Mouse (Mus musculus): Measurements from ENCODE around the gene Bcas3. TPM values are rescaled to one million over a fixed set of nuclear protein-coding genes. Genes with fewer than 3 reads are reported as not detected.

Bcas3 gene
- total RNA-seq, 2 experiments from 2014 or later, result 19.8 to 22.1 TPM

GRCm38 (mm10) chr11:85697468-85697867 lies 344.5 kb downstream of the Bcas3 start:
- ATAC-seq (replicated peaks; ENCODE audit: poor library complexity), result peak; percentile 75

GRCm38 (mm10) chr11:85698242-85698641 lies 345.3 kb downstream of the Bcas3 start:
- ATAC-seq (replicated peaks; ENCODE audit: poor library complexity), result no peak

GRCm38 (mm10) chr11:85704062-85704748 lies 351.2 kb downstream of the Bcas3 start:
- ATAC-seq (replicated peaks; ENCODE audit: poor library complexity), result no peak

GRCm38 (mm10) chr11:85706630-85707029 lies 353.7 kb downstream of the Bcas3 start:
- peak; percentile 64 for ATAC-seq (replicated peaks; ENCODE audit: poor library complexity)

- ATAC-seq (replicated peaks; ENCODE audit: poor library complexity), result no peak
Observed at GRCm38 (mm10) chr11:85707496-85707895, 354.5 kb downstream of the Bcas3 start.

- no peak for ATAC-seq (replicated peaks; ENCODE audit: poor library complexity)
Observed at GRCm38 (mm10) chr11:85709147-85709546, 356.2 kb downstream of the Bcas3 start.

GRCm38 (mm10) chr11:85710155-85710554 lies 357.2 kb downstream of the Bcas3 start:
- no peak for ATAC-seq (replicated peaks; ENCODE audit: poor library complexity)

GRCm38 (mm10) chr11:85712026-85712804 lies 359.2 kb downstream of the Bcas3 start:
- no peak for ATAC-seq (replicated peaks; ENCODE audit: poor library complexity)

GRCm38 (mm10) chr11:85712860-85713813 lies 360.2 kb downstream of the Bcas3 start:
- ATAC-seq (replicated peaks; ENCODE audit: poor library complexity), result peak; percentile 92

- no peak for ATAC-seq (replicated peaks; ENCODE audit: poor library complexity)
Observed at GRCm38 (mm10) chr11:85713814-85714208, 360.8 kb downstream of the Bcas3 start.

GRCm38 (mm10) chr11:85714312-85714931 lies 361.5 kb downstream of the Bcas3 start:
- ATAC-seq (replicated peaks; ENCODE audit: poor library complexity), result no peak

- peak; percentile 44 for ATAC-seq (replicated peaks; ENCODE audit: poor library complexity)
Observed at GRCm38 (mm10) chr11:85716730-85717129, 363.8 kb downstream of the Bcas3 start.

GRCm38 (mm10) chr11:85719091-85719490 lies 366.1 kb downstream of the Bcas3 start:
- ATAC-seq (replicated peaks; ENCODE audit: poor library complexity), result no peak

- peak; percentile 46 for ATAC-seq (replicated peaks; ENCODE audit: poor library complexity)
Observed at GRCm38 (mm10) chr11:85719766-85720165, 366.8 kb downstream of the Bcas3 start.

- ATAC-seq (replicated peaks; ENCODE audit: poor library complexity), result peak; percentile 42
Observed at GRCm38 (mm10) chr11:85720269-85720773, 367.4 kb downstream of the Bcas3 start.

- ATAC-seq (replicated peaks; ENCODE audit: poor library complexity), result no peak
Observed at GRCm38 (mm10) chr11:85721986-85722385, 369.0 kb downstream of the Bcas3 start.

- peak; percentile 67 for ATAC-seq (replicated peaks; ENCODE audit: poor library complexity)
Observed at GRCm38 (mm10) chr11:85724159-85724558, 371.2 kb downstream of the Bcas3 start.

GRCm38 (mm10) chr11:85729725-85730124 lies 376.8 kb downstream of the Bcas3 start:
- ATAC-seq (replicated peaks; ENCODE audit: poor library complexity), result no peak

GRCm38 (mm10) chr11:85732462-85733012 lies 379.6 kb downstream of the Bcas3 start:
- ATAC-seq (replicated peaks; ENCODE audit: poor library complexity), result no peak

GRCm38 (mm10) chr11:85733577-85733976 lies 380.6 kb downstream of the Bcas3 start:
- peak; percentile 63 for ATAC-seq (replicated peaks; ENCODE audit: poor library complexity)
